In the genomic region with DNA sequence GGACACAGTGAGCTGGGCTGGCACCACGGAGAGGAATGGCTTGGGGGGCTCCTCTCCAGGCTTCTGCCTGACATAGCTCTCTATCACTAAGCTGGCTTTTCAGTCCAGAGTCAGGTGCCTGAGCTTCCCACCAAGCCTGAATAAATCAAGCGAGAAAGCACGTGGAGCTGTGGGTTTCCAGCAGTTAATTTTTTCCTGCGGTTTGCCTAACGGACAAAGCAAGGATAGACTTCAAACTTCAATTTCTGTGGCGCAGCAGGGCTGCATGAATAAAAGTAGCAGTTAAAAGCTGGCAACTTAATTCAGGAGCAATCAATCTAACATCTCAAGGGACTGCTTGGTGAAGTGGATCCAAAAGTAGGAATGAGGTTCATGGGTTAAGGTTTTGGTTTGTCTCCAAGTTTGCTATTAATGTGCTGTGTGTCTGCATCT, we compare ENCODE assay signal across 29 mouse cellular contexts.
DNase-seq lines count a peak whose midpoint lies in the region; ATAC-seq and TF ChIP-seq lines count a peak whose summit lies in the region.
"Had no signal": no experiment of that assay in that cellular context is flagged by ENCODE, and none has a peak within 500 bp of the region (broad histone marks: within the 10 kb centered on the region; RNA-seq: fewer than 3 reads in every experiment).

No protein-coding gene starts in this region.

- no peak overlapping the region for H3K4me3 ChIP-seq in limb, embryonic 13.5 days
- no peak overlapping the region for H3K4me3 ChIP-seq in limb, embryonic 10.5 days
- no peak overlapping the region for H3K4me3 ChIP-seq in kidney, adult 2 months (ENCODE audit: insufficient read depth, low read depth, low read length)
- H3K4me3 ChIP-seq in midbrain, embryonic 11.5 days (ENCODE audit: low read depth, low read length): no peak overlapping the region
- H3K4me3 ChIP-seq: forebrain, embryonic 10.5 days; heart, embryonic 12.5 days; hindbrain, embryonic 12.5 days; left cerebral cortex, adult 2 months; myocyte; neural tube, embryonic 13.5 days had no signal

- 44% methylated on average over 6 of the region's 6 CpGs for WGBS in limb, embryonic 13.5 days
- WGBS in limb, embryonic 10.5 days: 75% methylated on average over 6 of the region's 6 CpGs
- WGBS in kidney, adult 2 months: 29% methylated on average over 6 of the region's 6 CpGs
- WGBS in midbrain, embryonic 11.5 days: 54% methylated on average over 6 of the region's 6 CpGs

- no peaks in the 10 kb centered on the region for H3K9me3 ChIP-seq in limb, embryonic 13.5 days
- no peaks in the 10 kb centered on the region for H3K9me3 ChIP-seq in limb, embryonic 10.5 days (replicated peaks)
- no peaks in the 10 kb centered on the region for H3K9me3 ChIP-seq in midbrain, embryonic 11.5 days (ENCODE audit: control insufficient read depth, low read length)
- H3K9me3 ChIP-seq: forebrain, embryonic 10.5 days; heart, embryonic 12.5 days; hindbrain, embryonic 12.5 days; neural tube, embryonic 13.5 days had no signal

- no peaks in the 10 kb centered on the region for H3K27me3 ChIP-seq in limb, embryonic 13.5 days
- H3K27me3 ChIP-seq in limb, embryonic 10.5 days (ENCODE audit: low read depth, poor library complexity, severe bottlenecking): no peaks in the 10 kb centered on the region
- no peaks in the 10 kb centered on the region for H3K27me3 ChIP-seq in kidney, adult 2 months (replicated peaks; ENCODE audit: control insufficient read depth, insufficient read depth, low read length)
- no peaks in the 10 kb centered on the region for H3K27me3 ChIP-seq in midbrain, embryonic 11.5 days (ENCODE audit: control insufficient read depth, insufficient read depth, low read length)
- H3K27me3 ChIP-seq: heart, embryonic 12.5 days; hindbrain, embryonic 12.5 days; neural tube, embryonic 13.5 days had no signal

- H3K9ac ChIP-seq in limb, embryonic 13.5 days: no peak overlapping the region
- no peak overlapping the region for H3K9ac ChIP-seq in midbrain, embryonic 11.5 days (ENCODE audit: low read length)
- H3K9ac ChIP-seq: heart, embryonic 12.5 days; hindbrain, embryonic 12.5 days; liver, postnatal 0 days; neural tube, embryonic 13.5 days had no signal

- no peak for TF ChIP-seq POLR2A in kidney, adult 2 months (IDR thresholded peaks at IDR 0.05; ENCODE audit: low read depth, low read length)

- ATAC-seq in limb, embryonic 13.5 days (ENCODE audit: low FRiP score, low read depth): peak; percentile 66
- no peak for ATAC-seq in midbrain, embryonic 11.5 days (ENCODE audit: low FRiP score)
- ATAC-seq: activated CD4-positive, CD25-positive, alpha-beta regulatory T cell, adult 4 months; forebrain, embryonic 16.5 days; inflammation-experienced regulatory T-cells, adult 6 months; liver, postnatal 0 days had no signal

- intact Hi-C loops in heart, postnatal 14 days (cut with DNase I): no loop called here

- DNase-seq in limb, embryonic 10.5 days (ENCODE audit: low spot score): no peak
- peak; percentile 91 for DNase-seq in kidney, adult 2 months
- peak; percentile 54 for DNase-seq in kidney, postnatal 10 days
- no peak for DNase-seq in heart, postnatal 14 days
- DNase-seq in lung, postnatal 36 days: no peak
- DNase-seq in midbrain, embryonic 11.5 days (ENCODE audit: low spot score, missing footprints): no peak
- DNase-seq: adrenal gland, postnatal 10 days; cerebellum, adult 2 months; gastrocnemius, postnatal 25 days; heart, adult 18-20 months; heart, postnatal 10 days; left cerebral cortex, postnatal 4 days; liver, postnatal 0 days; lung, postnatal 10 days; midbrain, embryonic 14.5 days; retina, postnatal 1 day; right cerebral cortex, postnatal 25 days; thymus, postnatal 14 days had no signal

- H3K27ac ChIP-seq in limb, embryonic 13.5 days: no peak overlapping the region; the same call in 1 of the 2 replicates
- no peak overlapping the region for H3K27ac ChIP-seq in limb, embryonic 10.5 days
- peak overlapping the region; percentile 85 for H3K27ac ChIP-seq in kidney, adult 2 months (ENCODE audit: insufficient read depth, low read depth, low read length)
- H3K27ac ChIP-seq in midbrain, embryonic 11.5 days (ENCODE audit: low read depth, low read length): no peak overlapping the region
- H3K27ac ChIP-seq: forebrain, embryonic 10.5 days; hindbrain, embryonic 12.5 days; left cerebral cortex, adult 2 months; neural tube, embryonic 13.5 days had no signal

- H3K4me2 ChIP-seq in limb, embryonic 13.5 days (replicated peaks): no peak overlapping the region
- H3K4me2 ChIP-seq in midbrain, embryonic 11.5 days: no peak overlapping the region
- H3K4me2 ChIP-seq: heart, embryonic 12.5 days; hindbrain, embryonic 12.5 days; liver, embryonic 11.5 days; neural tube, embryonic 13.5 days had no signal

- H3K4me1 ChIP-seq in limb, embryonic 13.5 days: peaks cover 23% of the 10 kb centered on the region
- peaks cover 8% of the 10 kb centered on the region; the same call in 1 of the 2 replicates for H3K4me1 ChIP-seq in limb, embryonic 10.5 days
- peaks cover 27% of the 10 kb centered on the region for H3K4me1 ChIP-seq in kidney, adult 2 months (ENCODE audit: control insufficient read depth, insufficient read depth, low read length)
- H3K4me1 ChIP-seq in midbrain, embryonic 11.5 days (ENCODE audit: control insufficient read depth, insufficient read depth, low read length): no peaks in the 10 kb centered on the region
- H3K4me1 ChIP-seq: heart, embryonic 12.5 days; hindbrain, embryonic 12.5 days had no signal

- no peak for TF ChIP-seq CTCF in kidney, adult 2 months (conservative IDR thresholded peaks at IDR 0.05; ENCODE audit: insufficient read depth, insufficient read length, low read depth, low read length)

- H3K36me3 ChIP-seq in limb, embryonic 13.5 days: no peaks in the 10 kb centered on the region
- no peaks in the 10 kb centered on the region for H3K36me3 ChIP-seq in limb, embryonic 10.5 days
- H3K36me3 ChIP-seq in kidney, adult 2 months (ENCODE audit: control insufficient read depth, insufficient read depth, low read length): no peaks in the 10 kb centered on the region
- H3K36me3 ChIP-seq in midbrain, embryonic 11.5 days (ENCODE audit: control insufficient read depth, insufficient read depth, low read length): no peaks in the 10 kb centered on the region
- H3K36me3 ChIP-seq: forebrain, embryonic 10.5 days; heart, embryonic 12.5 days; hindbrain, embryonic 12.5 days; neural tube, embryonic 13.5 days had no signal

Comparison
In these comparisons a context has a peak if more than half of its experiments do, and no peak if none do; other contexts are left out.
1. DNase-seq: peak in kidney, adult 2 months (single experiment) and kidney, postnatal 10 days (single experiment); none in limb, embryonic 10.5 days (single experiment), heart, postnatal 14 days (0 of 2), lung, postnatal 36 days (single experiment) and midbrain, embryonic 11.5 days (single experiment).